Mouse (Mus musculus): ENCODE results near the gene Kctd6. TPM values are rescaled to one million over a fixed set of nuclear protein-coding genes. Genes with fewer than 3 reads are reported as not detected.

Kctd6 gene
- polyA plus RNA-seq, 1 experiment from 2014 or later: 43.9 TPM

DNA sequence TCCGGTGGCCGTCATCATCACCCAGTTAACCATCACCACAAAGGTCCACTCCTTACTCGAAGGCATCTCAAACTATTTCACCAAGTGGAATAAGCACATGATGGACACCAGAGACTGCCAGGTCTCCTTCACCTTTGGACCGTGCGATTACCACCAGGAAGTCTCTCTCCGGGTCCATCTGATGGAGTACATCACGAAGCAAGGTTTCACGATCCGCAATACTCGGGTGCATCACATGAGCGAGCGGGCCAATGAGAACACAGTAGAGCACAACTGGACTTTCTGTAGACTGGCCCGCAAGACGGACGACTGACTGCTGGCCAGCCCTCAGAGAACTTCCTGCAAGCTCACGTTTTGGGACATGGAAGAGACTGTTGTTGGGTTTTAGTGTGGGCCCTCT lies 8.6 kb downstream of the Kctd6 start:
- CTCF ChIA-PET: interaction anchor here (2.5 kb wide), 1 partner anchor 20 kb away, joined by 8 read pairs; no protein-coding TSS in a partner anchor
- no peak for DNase-seq (ENCODE audit: low read depth, low spot score)

DNA sequence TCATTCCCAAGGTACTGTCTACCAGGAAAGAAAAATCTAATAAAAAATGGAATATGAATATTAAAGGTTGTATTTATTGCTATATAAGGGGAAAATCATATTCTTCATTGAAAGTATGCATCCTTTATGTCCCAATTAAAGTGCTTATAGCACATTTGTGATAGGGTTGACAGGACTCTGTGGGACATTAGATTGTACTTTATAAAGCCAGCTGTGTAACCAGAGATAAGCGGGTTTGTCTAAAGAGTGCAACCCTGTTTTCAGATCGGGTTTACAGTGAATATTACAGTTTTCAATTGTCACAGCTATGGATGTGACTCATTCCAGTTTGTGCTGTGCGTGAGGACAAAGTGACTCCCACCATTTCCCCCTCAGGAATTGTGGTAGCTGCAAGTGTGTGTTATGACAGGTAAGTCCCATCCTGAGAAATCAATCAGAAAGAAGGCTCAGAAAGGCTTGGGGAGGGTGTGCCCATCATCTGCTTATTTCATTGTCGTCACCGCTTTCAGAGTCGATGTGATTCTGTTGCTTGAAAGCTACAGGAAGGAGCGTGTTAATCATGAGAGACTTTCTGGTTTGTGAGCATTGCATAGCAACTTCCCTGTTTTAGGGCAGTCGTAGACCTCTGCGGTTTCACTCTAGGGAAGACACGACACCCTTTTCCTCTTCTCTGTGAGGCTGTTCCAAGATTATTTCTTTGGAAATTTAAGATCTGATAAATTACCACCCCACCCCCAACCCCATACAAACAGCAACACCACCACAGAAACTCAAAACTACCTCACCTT lies 9.8 kb downstream of the Kctd6 start:
- ATAC-seq: no peak
- no peaks in the 10 kb centered on the region for H3K27me3 ChIP-seq
- in situ Hi-C loops (cut with MboI; ENCODE audit: low pct_unique_long_range_greater_than_20kb): no loop called here
- ChIA-PET POLR2A (no interaction called here), CTCF (interaction anchor here (0.6 kb wide), 1 partner anchor 10 kb away, joined by 4 read pairs; the partner anchor contains the start of gene Kctd6)
- no peak for DNase-seq (ENCODE audit: low read depth, low spot score)
- no peak for TF ChIP-seq CTCF (IDR thresholded peaks at IDR 0.05)

More for the DNA sequence above, 8.6 kb downstream of the Kctd6 start:
- POLR2A ChIA-PET: no interaction called here
- in situ Hi-C loops (cut with MboI; ENCODE audit: low pct_unique_long_range_greater_than_20kb): no loop called here
- no peak for TF ChIP-seq CTCF (IDR thresholded peaks at IDR 0.05)
- no peak for ATAC-seq
- no peaks in the 10 kb centered on the region for H3K27me3 ChIP-seq

DNA sequence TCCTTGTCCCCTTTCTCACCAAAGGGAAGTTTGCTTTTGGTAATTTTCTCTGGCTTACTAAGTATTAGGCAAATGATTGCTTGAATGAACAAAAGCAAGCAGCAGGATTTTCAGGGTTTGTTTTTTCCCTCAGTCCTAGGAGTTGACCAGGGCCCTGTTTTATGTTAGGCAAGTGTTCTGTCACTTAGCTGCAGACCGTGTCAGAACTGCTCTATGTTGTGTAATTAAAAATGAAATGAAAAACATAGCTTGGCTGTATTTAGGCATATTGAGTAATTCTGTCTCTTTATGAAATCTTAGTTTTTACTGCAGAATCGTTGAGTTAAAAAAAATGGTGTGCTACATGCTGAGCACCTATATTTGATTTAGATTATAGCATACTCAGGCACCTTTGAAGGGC lies 10.9 kb downstream of the Kctd6 start:
- no peaks in the 10 kb centered on the region for H3K27me3 ChIP-seq
- no peak for TF ChIP-seq CTCF (IDR thresholded peaks at IDR 0.05)
- CTCF ChIA-PET: interaction anchor here (1.4 to 1.6 kb wide), 2 partner anchors 10 to 122 kb away, joined by 4 read pairs; partner anchors contain the start of gene Kctd6
- DNase-seq (ENCODE audit: low read depth, low spot score) (no peak), ATAC-seq (no peak)
- in situ Hi-C loops (cut with MboI; ENCODE audit: low pct_unique_long_range_greater_than_20kb): no loop called here
- POLR2A ChIA-PET: no interaction called here

DNA sequence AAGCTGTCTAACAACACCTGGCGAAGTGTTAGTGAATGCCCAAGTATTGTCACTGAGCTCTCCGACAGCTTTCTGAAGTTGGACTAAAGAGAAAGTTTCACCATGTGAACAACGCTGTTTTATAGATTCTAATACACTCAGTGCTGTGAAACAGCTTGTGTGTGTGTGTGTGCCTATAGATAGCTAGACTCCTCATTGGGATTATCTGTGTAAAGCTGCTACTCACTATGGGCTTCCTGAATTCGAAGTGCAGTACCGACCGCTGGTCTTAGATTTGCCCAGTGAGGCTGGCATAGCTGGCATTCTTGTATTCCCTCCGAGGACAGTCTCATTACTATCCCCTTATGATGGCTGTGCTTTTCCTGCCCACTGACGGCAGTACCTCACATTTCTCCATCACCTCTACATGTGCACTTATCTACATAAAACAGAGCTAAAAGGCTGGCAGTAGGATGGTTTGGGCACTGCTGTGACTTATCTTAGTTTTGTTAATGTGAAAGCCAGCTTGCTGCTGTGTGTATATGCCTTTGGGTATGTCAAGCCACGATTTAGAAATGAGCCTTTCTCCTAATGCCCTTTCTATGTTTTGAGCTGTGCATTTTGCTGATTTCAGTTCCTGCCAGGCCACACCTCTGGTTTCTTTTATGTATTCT lies 15.6 kb downstream of the Kctd6 start:
- no peak for ATAC-seq

DNA sequence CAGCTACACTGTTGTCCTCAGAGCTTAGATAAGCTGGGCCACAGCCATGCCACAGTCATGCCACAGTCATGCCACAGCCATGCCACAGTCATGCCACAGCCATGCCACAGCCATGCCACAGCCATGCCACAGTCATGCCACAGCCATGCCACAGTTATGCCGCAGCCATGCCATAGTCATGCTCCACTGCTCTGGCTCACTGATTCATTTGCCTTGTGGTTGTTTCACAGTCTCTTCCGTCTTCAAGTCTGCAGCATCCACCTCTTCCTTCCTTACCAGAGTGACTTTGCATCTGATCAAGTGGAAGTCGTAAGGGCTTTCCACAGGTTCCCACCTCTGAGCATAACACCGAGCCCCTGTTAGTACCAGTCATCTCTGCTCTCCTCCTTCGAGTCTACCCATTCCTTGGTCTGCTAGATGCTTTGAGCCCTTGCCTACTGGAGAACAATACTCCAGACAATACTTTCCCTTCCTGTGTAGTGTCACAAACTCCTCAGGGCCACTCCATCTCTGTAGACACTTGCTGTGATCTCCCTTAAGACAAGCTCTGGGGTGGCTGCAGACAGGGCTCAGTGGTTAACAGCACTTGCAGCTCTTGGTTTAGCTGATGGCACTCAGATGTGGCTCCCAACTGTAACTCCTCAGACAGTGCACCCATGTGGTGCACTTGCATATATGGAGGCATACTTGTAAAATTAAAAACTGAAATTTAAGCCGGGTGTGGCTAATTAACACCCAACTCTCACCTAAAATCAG lies 18.4 kb downstream of the Kctd6 start:
- CTCF ChIA-PET: interaction anchor here (1.3 to 1.7 kb wide), 3 partner anchors 10 to 93 kb away, joined by 3 to 9 read pairs (median 7); no protein-coding TSS in a partner anchor
- DNase-seq (ENCODE audit: low read depth, low spot score) (no peak), ATAC-seq (peak; percentile 71)
- POLR2A ChIA-PET: no interaction called here
- H3K27me3 ChIP-seq: no peaks in the 10 kb centered on the region
- in situ Hi-C loops (cut with MboI; ENCODE audit: low pct_unique_long_range_greater_than_20kb): no loop called here
- TF ChIP-seq CTCF (IDR thresholded peaks at IDR 0.05): no peak

More for the DNA sequence above, 15.6 kb downstream of the Kctd6 start:
- POLR2A ChIA-PET: interaction anchor here (0.5 to 1.4 kb wide), 2 partner anchors 10 to 13 kb away, joined by 3 to 4 read pairs; no protein-coding TSS in a partner anchor
- no peaks in the 10 kb centered on the region for H3K27me3 ChIP-seq
- in situ Hi-C loops (cut with MboI; ENCODE audit: low pct_unique_long_range_greater_than_20kb): no loop called here
- DNase-seq (ENCODE audit: low read depth, low spot score): no peak
- TF ChIP-seq CTCF (IDR thresholded peaks at IDR 0.05): no peak
- CTCF ChIA-PET: interaction anchor here (1.0 to 2.9 kb wide), 5 partner anchors 9 to 137 kb away, joined by 3 to 12 read pairs (median 5); no protein-coding TSS in a partner anchor

DNA sequence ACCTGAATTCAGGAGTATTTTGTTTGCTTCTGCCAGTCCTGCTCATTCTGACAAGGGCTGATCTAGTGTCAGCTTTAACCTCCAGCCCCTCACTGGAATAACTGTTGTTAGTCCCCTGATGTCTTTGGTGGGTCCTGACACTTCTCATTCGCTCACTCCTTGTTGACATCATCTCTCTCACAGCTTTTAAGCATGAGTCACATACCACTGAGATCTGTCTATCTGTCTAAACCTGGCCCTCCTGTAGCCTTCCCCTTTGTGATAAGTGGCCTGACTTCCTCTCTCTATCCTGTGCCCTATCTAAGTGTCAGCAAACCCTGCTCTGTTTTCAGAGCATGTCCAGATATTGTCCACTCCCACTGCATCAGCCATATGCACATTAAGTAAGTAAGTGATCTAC lies 19.3 kb downstream of the Kctd6 start:
- TF ChIP-seq CTCF (IDR thresholded peaks at IDR 0.05): no peak
- in situ Hi-C loops (cut with MboI; ENCODE audit: low pct_unique_long_range_greater_than_20kb): no loop called here
- DNase-seq (ENCODE audit: low read depth, low spot score) (no peak), ATAC-seq (no peak)
- no peaks in the 10 kb centered on the region for H3K27me3 ChIP-seq
- POLR2A ChIA-PET: no interaction called here
- CTCF ChIA-PET: interaction anchor here (1.3 to 1.7 kb wide), 3 partner anchors 9 to 92 kb away, joined by 3 to 9 read pairs (median 7); no protein-coding TSS in a partner anchor

DNA sequence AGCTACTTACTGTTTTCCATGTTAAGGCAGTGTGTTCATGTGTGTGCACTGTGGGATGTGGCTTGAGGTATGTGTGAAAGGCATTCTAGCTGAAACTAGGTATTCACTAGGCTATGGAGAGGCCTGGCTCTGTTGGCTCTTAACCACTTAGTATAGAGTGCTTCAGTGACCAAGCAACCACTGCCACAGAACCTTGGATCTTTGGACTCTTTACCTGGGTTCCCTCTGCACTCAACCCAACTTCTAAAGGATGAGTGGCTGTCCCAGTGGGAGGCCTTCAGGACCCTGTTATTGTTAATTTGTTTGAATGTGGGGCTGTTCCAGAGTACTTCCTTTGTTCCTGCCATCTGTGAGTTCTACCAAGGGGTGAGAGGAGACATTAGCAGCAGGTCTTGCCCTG lies 27.9 kb downstream of the Kctd6 start:
- H3K27me3 ChIP-seq: no peaks in the 10 kb centered on the region
- no peak for TF ChIP-seq CTCF (IDR thresholded peaks at IDR 0.05)
- DNase-seq (ENCODE audit: low read depth, low spot score) (no peak), ATAC-seq (no peak)
- ChIA-PET CTCF (interaction anchor here (0.8 to 6.8 kb wide), 20 partner anchors 9 to 105 kb away, joined by 3 to 63 read pairs (median 6); partner anchors contain the start of gene Acox2), POLR2A (no interaction called here)
- in situ Hi-C loops (cut with MboI; ENCODE audit: low pct_unique_long_range_greater_than_20kb): loop anchor here (5.0 kb wide), 1 partner anchor 95 kb away; no protein-coding TSS in a partner anchor

DNA sequence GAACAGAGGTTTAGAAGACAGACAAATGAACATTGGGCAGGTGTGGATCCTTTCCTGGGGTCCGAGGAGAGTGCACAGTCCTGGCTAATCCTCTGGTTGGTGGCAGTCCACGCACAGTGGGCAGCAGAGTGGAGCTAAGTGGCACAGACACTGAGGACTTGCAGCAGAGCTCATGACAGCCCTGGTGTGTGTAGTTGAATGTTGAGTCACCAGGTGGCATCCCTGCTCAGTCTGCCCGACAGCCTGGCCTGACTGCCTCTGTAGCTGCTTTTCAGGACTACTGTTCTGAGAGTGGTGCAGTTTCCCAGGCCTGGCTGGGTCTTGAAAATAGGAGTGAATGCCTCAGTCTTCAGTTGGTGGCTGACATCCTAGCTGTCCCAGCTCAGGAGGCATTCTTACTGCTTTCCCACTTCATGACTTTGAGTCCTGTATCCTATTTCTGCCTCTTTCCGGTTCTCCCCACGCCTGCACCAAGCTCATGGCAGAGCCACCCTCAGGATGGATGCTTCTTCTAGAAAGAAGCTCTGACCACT lies 28.5 kb downstream of the Kctd6 start:
- in situ Hi-C loops (cut with MboI; ENCODE audit: low pct_unique_long_range_greater_than_20kb): loop anchor here (5.0 kb wide), 1 partner anchor 95 kb away; no protein-coding TSS in a partner anchor
- POLR2A ChIA-PET: interaction anchor here (0.9 to 1.0 kb wide), 2 partner anchors 14 to 27 kb away, joined by 3 to 4 read pairs; no protein-coding TSS in a partner anchor
- H3K27me3 ChIP-seq: no peaks in the 10 kb centered on the region
- DNase-seq (ENCODE audit: low read depth, low spot score) (no peak), ATAC-seq (peak; percentile 94)
- peak; percentile 73 for TF ChIP-seq CTCF (IDR thresholded peaks at IDR 0.05)
- CTCF ChIA-PET: interaction anchor here (0.8 to 6.8 kb wide), 22 partner anchors 10 to 114 kb away, joined by 3 to 63 read pairs (median 6); partner anchors contain the start of gene Acox2

DNA sequence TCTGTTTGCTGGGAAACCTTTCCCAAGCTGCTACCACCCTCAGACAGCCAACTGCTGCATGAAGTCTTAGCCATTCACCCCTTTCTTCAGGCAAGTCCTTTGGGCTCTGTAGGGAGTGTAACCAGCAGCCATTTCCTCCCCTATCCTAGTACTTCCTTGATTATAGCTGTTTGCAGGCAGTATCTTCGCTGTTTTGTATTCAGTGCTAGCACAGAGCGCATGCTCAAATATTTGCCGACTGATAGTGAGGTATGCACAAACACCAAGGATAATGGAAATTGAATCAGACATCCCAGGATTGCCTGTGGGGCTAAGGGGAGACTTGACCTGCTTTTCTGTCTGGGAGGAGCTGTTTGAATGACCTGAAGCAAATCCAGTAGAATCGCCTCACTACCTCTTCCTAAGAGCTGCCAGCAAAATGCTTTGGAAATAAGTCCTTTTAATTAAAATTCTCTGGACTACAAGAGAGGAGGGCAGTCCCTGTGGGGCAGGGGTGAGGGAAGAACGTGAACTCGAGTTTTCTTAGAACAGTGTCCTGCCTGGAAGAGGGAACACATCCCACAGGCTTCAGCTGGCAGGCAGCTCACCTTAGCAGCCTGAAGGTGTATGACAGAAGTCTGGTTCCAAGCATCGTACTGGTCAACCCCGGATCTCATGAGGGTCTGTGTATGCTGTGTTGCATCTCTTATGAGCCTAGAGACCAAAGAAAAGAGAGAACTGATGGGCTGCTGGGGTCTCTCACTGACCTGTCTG lies 29.4 kb downstream of the Kctd6 start:
- TF ChIP-seq CTCF (IDR thresholded peaks at IDR 0.05): no peak
- in situ Hi-C loops (cut with MboI; ENCODE audit: low pct_unique_long_range_greater_than_20kb): loop anchor here (5.0 kb wide), 1 partner anchor 94 kb away; no protein-coding TSS in a partner anchor
- ATAC-seq (no peak), DNase-seq (ENCODE audit: low read depth, low spot score) (no peak)
- ChIA-PET CTCF (interaction anchor here (0.6 to 6.8 kb wide), 19 partner anchors 9 to 113 kb away, joined by 3 to 63 read pairs (median 6); partner anchors contain the start of gene Acox2), POLR2A (interaction anchor here (0.9 to 1.0 kb wide), 2 partner anchors 15 to 27 kb away, joined by 3 to 4 read pairs; no protein-coding TSS in a partner anchor)
- no peaks in the 10 kb centered on the region for H3K27me3 ChIP-seq
